Mouse (Mus musculus): ENCODE data around the gene Tfb2m. TPM values are rescaled to one million over a fixed set of nuclear protein-coding genes. Genes with fewer than 3 reads are reported as not detected.
A peak's percentile ranks its signal among the peaks of the same experiment; 100 is the strongest.

Gene Tfb2m
- polyA plus RNA-seq, 1 experiment from 2014 or later = 18.2 TPM

- Histone ChIP-seq H3K4me1 (replicated peaks) (peaks cover 12% of the 10 kb centered on the region), H3K36me3 (no peaks in the 10 kb centered on the region), H3K9me3 (no peaks in the 10 kb centered on the region), H3K4me3 (no peak overlapping the region), H3K27me3 (ENCODE audit: insufficient read depth, poor library complexity, severe bottlenecking) (no peaks in the 10 kb centered on the region), H3K27ac (no peak overlapping the region)
- no peak for DNase-seq (ENCODE audit: low spot score)
- WGBS = 47% methylated on average over 7 of the region's 7 CpGs
These were observed 6.7 kb upstream of the Tfb2m start for GRCm38 (mm10) chr1:179552751-179553150.

- Histone ChIP-seq H3K36me3 (no peaks in the 10 kb centered on the region), H3K4me1 (replicated peaks) (peaks cover 20% of the 10 kb centered on the region), H3K27ac (no peak overlapping the region), H3K9me3 (no peaks in the 10 kb centered on the region), H3K27me3 (ENCODE audit: insufficient read depth, poor library complexity, severe bottlenecking) (no peaks in the 10 kb centered on the region), H3K4me3 (no peak overlapping the region)
- WGBS = 90% methylated on average over 4 of the region's 4 CpGs
- no peak for DNase-seq (ENCODE audit: low spot score)
These were observed 5.9 kb upstream of the Tfb2m start for GRCm38 (mm10) chr1:179551921-179552320.

- Histone ChIP-seq H3K27ac (no peak overlapping the region), H3K27me3 (ENCODE audit: insufficient read depth, poor library complexity, severe bottlenecking) (no peaks in the 10 kb centered on the region), H3K4me1 (replicated peaks) (peaks cover 20% of the 10 kb centered on the region), H3K4me3 (no peak overlapping the region), H3K36me3 (no peaks in the 10 kb centered on the region), H3K9me3 (no peaks in the 10 kb centered on the region)
- DNase-seq (ENCODE audit: low spot score) = no peak
- WGBS = 92% methylated on average over 3 of the region's 3 CpGs
These were observed 5.3 kb upstream of the Tfb2m start for GRCm38 (mm10) chr1:179551336-179551735.

- no peaks in the 10 kb centered on the region for H3K9me3 ChIP-seq
- no peak overlapping the region for H3K27ac ChIP-seq
- H3K27me3 ChIP-seq (ENCODE audit: insufficient read depth, poor library complexity, severe bottlenecking) = no peaks in the 10 kb centered on the region
- H3K4me1 ChIP-seq (replicated peaks) = peaks cover 34% of the 10 kb centered on the region
- 91% methylated on average over 5 of the region's 5 CpGs for WGBS
- H3K4me3 ChIP-seq = no peak overlapping the region
- DNase-seq (ENCODE audit: low spot score) = no peak
- no peaks in the 10 kb centered on the region for H3K36me3 ChIP-seq
These were observed 3.1 kb upstream of the Tfb2m start for GRCm38 (mm10) chr1:179548996-179549752.

GRCm38 (mm10) chr1:179548220-179548619 lies 2.2 kb upstream of the Tfb2m start:
- Histone ChIP-seq H3K9me3 (no peaks in the 10 kb centered on the region), H3K36me3 (no peaks in the 10 kb centered on the region), H3K27me3 (ENCODE audit: insufficient read depth, poor library complexity, severe bottlenecking) (no peaks in the 10 kb centered on the region), H3K4me3 (peak overlapping the region; percentile 85; the same call in 1 of the 2 replicates), H3K27ac (no peak overlapping the region), H3K4me1 (replicated peaks) (peaks cover 36% of the 10 kb centered on the region)
- DNase-seq (ENCODE audit: low spot score) = no peak
- 72% methylated on average over 11 of the region's 11 CpGs for WGBS

GRCm38 (mm10) chr1:179547176-179547575 lies 1.1 kb upstream of the Tfb2m start:
- peaks cover 31% of the 10 kb centered on the region for H3K4me1 ChIP-seq (replicated peaks)
- H3K4me3 ChIP-seq = peak overlapping the region; percentile 85
- peak overlapping the region; percentile 94 for H3K27ac ChIP-seq
- no peaks in the 10 kb centered on the region for H3K36me3 ChIP-seq
- DNase-seq (ENCODE audit: low spot score) = no peak
- 23% methylated on average over 5 of the region's 5 CpGs for WGBS
- no peaks in the 10 kb centered on the region for H3K9me3 ChIP-seq
- no peaks in the 10 kb centered on the region for H3K27me3 ChIP-seq (ENCODE audit: insufficient read depth, poor library complexity, severe bottlenecking)

GRCm38 (mm10) chr1:179546551-179546917 lies 467 bp upstream of the Tfb2m start:
- WGBS = under 1% methylated on average over 44 of the region's 44 CpGs
- Histone ChIP-seq H3K36me3 (no peaks in the 10 kb centered on the region), H3K4me3 (peak overlapping the region; percentile 85), H3K27ac (peak overlapping the region; percentile 94), H3K4me1 (replicated peaks) (peaks cover 31% of the 10 kb centered on the region), H3K9me3 (no peaks in the 10 kb centered on the region), H3K27me3 (ENCODE audit: insufficient read depth, poor library complexity, severe bottlenecking) (no peaks in the 10 kb centered on the region)
- DNase-seq (ENCODE audit: low spot score) = no peak

- Histone ChIP-seq H3K27me3 (ENCODE audit: insufficient read depth, poor library complexity, severe bottlenecking) (no peaks in the 10 kb centered on the region), H3K4me3 (no peak overlapping the region), H3K4me1 (replicated peaks) (peaks cover 16% of the 10 kb centered on the region), H3K9me3 (no peaks in the 10 kb centered on the region), H3K36me3 (peaks cover 28% of the 10 kb centered on the region), H3K27ac (no peak overlapping the region)
- WGBS = 61% methylated on average over 3 of the region's 3 CpGs
- no peak for DNase-seq (ENCODE audit: low spot score)
These were observed 4.6 kb downstream of the Tfb2m start for GRCm38 (mm10) chr1:179541502-179541901.

GRCm38 (mm10) chr1:179539887-179540286 lies 6.2 kb downstream of the Tfb2m start:
- Histone ChIP-seq H3K36me3 (peaks cover 34% of the 10 kb centered on the region), H3K4me3 (no peak overlapping the region), H3K27me3 (ENCODE audit: insufficient read depth, poor library complexity, severe bottlenecking) (no peaks in the 10 kb centered on the region), H3K4me1 (replicated peaks) (peaks cover 8% of the 10 kb centered on the region), H3K27ac (no peak overlapping the region), H3K9me3 (no peaks in the 10 kb centered on the region)
- WGBS = 94% methylated on average over 3 of the region's 3 CpGs
- no peak for DNase-seq (ENCODE audit: low spot score)

- no peaks in the 10 kb centered on the region for H3K27me3 ChIP-seq (ENCODE audit: insufficient read depth, poor library complexity, severe bottlenecking)
- DNase-seq (ENCODE audit: low spot score) = no peak
- H3K27ac ChIP-seq = no peak overlapping the region
- H3K4me1 ChIP-seq (replicated peaks) = 0 out of 2 replicates have a peak, but pooled peaks cover under 1% of the 10 kb centered on the region
- no peak overlapping the region for H3K4me3 ChIP-seq
- H3K9me3 ChIP-seq = no peaks in the 10 kb centered on the region
- H3K36me3 ChIP-seq = peaks cover 36% of the 10 kb centered on the region
- WGBS = 96% methylated on average over 3 of the region's 3 CpGs
These were observed 7.0 kb downstream of the Tfb2m start for GRCm38 (mm10) chr1:179539054-179539453.

- DNase-seq (ENCODE audit: low spot score) = no peak
- H3K27ac ChIP-seq = no peak overlapping the region
- no peaks in the 10 kb centered on the region for H3K9me3 ChIP-seq
- H3K4me3 ChIP-seq = no peak overlapping the region
- H3K36me3 ChIP-seq = no peaks in the 10 kb centered on the region
- WGBS = 85% methylated on average over 3 of the region's 3 CpGs
- peaks cover 14% of the 10 kb centered on the region for H3K4me1 ChIP-seq (replicated peaks)
- no peaks in the 10 kb centered on the region for H3K27me3 ChIP-seq (ENCODE audit: insufficient read depth, poor library complexity, severe bottlenecking)
These were observed 26.2 kb downstream of the Tfb2m start for GRCm38 (mm10) chr1:179519901-179520300.

- Histone ChIP-seq H3K36me3 (no peaks in the 10 kb centered on the region), H3K27me3 (ENCODE audit: insufficient read depth, poor library complexity, severe bottlenecking) (no peaks in the 10 kb centered on the region), H3K4me1 (replicated peaks) (peaks cover 18% of the 10 kb centered on the region), H3K4me3 (peak within 1 kb of the TSS; percentile 86), H3K9me3 (no peaks in the 10 kb centered on the region), H3K27ac (peak within 1 kb of the TSS; percentile 83)
- peak; percentile 82 for DNase-seq (ENCODE audit: low spot score)
- WGBS = 7% methylated on average over 39 of the region's 39 CpGs
These were observed 28.2 kb downstream of the Tfb2m start, which contains the start of gene Smyd3 for GRCm38 (mm10) chr1:179517713-179518465. Gene Smyd3 (minus strand): TSS chr1:179518041.

All from hindbrain, embryonic 10.5 days (tissue).